Mouse (Mus musculus): ENCODE results near the gene Gga3. TPM values are rescaled to one million over a fixed set of nuclear protein-coding genes. Genes with fewer than 3 reads are reported as not detected.

The Gga3 gene
- polyA plus RNA-seq, 1 experiment from 2014 or later = 31.0 TPM

DNA sequence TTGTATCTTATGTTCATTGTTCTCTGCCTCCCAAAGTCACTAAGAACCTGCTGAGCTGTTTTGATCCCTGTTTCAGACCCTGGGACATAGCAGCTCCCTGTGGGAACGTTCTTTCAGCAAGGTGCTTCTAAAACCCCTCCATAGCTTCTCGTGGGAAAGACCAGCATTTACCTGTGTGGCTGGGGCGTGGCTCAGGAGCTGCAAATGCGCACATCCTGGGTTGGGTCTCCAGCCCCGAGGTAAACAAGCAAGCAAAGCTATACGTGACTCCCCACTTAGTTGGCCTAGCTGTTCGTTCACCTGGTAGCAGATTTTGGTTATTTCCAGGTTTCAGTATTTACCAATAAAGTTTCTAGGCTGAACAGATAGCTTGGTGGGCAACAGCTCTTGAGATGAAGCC, 28.4 kb upstream of the Gga3 start:
- POLR2A ChIA-PET = no interaction called here
- ATAC-seq = no peak
- CTCF ChIA-PET = interaction anchor here (1.2 to 2.6 kb wide), 9 partner anchors 9 to 85 kb away, joined by 4 to 23 read pairs (median 8); partner anchors contain the start of gene Mif4gd
- H3K27me3 ChIP-seq = no peaks in the 10 kb centered on the region
- in situ Hi-C loops (cut with MboI; ENCODE audit: low pct_unique_long_range_greater_than_20kb) = no loop called here
- no peak for DNase-seq (ENCODE audit: low read depth, low spot score)
- TF ChIP-seq CTCF (IDR thresholded peaks at IDR 0.05) = no peak

- no peak for DNase-seq (ENCODE audit: low read depth, low spot score)
- no peak for ATAC-seq
Measured at GRCm38 (mm10) chr11:115631505-115631890, 27.6 kb upstream of the Gga3 start.

GRCm38 (mm10) chr11:115630532-115631504, 27.0 kb upstream of the Gga3 start:
- no peaks in the 10 kb centered on the region for H3K27me3 ChIP-seq
- CTCF ChIA-PET = interaction anchor here (1.2 to 2.6 kb wide), 10 partner anchors 11 to 87 kb away, joined by 4 to 23 read pairs (median 7); partner anchors contain the start of gene Mif4gd
- DNase-seq (ENCODE audit: low read depth, low spot score) = no peak
- POLR2A ChIA-PET = interaction anchor here (0.6 kb wide), 1 partner anchor 267 kb away, joined by 3 read pairs; no protein-coding TSS in a partner anchor
- in situ Hi-C loops (cut with MboI; ENCODE audit: low pct_unique_long_range_greater_than_20kb) = no loop called here
- no peak for TF ChIP-seq CTCF (IDR thresholded peaks at IDR 0.05)
- no peak for ATAC-seq

More at GRCm38 (mm10) chr11:115631505-115631890, 27.6 kb upstream of the Gga3 start:
- POLR2A ChIA-PET = interaction anchor here (0.6 kb wide), 1 partner anchor 267 kb away, joined by 3 read pairs; no protein-coding TSS in a partner anchor
- CTCF ChIA-PET = interaction anchor here (1.2 to 2.6 kb wide), 10 partner anchors 10 to 86 kb away, joined by 4 to 23 read pairs (median 7); partner anchors contain the start of gene Mif4gd
- peak; percentile 75 for TF ChIP-seq CTCF (IDR thresholded peaks at IDR 0.05)
- in situ Hi-C loops (cut with MboI; ENCODE audit: low pct_unique_long_range_greater_than_20kb) = no loop called here
- H3K27me3 ChIP-seq = no peaks in the 10 kb centered on the region

DNA sequence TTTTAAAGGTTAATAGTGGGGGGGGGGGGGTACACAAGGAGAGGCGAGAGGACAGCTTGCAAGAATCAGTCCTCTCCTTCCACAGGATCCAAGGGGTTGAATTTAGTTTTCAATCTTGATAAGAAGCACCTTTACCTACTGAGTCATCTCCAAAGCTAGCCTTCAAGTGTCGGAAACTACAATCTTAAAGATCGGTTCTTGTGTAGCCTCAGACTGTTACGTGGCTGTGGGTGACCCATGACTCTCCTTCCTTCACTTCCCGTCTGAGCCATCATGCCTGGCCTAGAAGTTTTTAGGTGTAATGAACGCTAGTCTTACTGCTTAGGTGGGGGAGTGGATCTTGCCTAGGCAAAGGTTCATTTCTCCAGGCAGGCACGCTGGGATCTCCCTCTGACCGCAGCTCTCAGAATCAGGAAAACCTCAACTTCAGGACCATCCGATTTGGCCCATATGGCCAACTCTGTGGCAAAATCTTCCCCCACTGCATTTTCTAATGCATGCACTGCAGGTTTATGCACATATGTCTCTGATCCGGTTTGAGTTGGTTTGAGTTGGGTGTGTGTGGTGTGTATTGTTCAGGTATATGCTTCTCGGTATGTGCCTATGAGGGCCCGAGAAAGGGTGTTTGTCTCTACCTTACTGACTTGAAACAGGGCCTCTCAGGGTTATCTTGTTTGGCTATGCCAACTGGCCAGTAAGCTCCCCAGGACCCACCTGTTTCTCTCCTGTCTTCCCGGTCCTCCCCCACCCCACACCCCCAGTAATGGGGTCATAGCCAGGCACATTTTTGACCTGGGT, 26.1 kb upstream of the Gga3 start:
- in situ Hi-C loops (cut with MboI; ENCODE audit: low pct_unique_long_range_greater_than_20kb) = no loop called here
- DNase-seq (ENCODE audit: low read depth, low spot score) (no peak), ATAC-seq (no peak)
- H3K27me3 ChIP-seq = no peaks in the 10 kb centered on the region
- ChIA-PET POLR2A (interaction anchor here (0.6 kb wide), 2 partner anchors 15 to 185 kb away, joined by 3 to 5 read pairs; no protein-coding TSS in a partner anchor), CTCF (interaction anchor here (1.3 to 1.5 kb wide), 2 partner anchors 79 kb away, joined by 3 to 4 read pairs; partner anchors contain the start of gene Grb2)
- no peak for TF ChIP-seq CTCF (IDR thresholded peaks at IDR 0.05)

GRCm38 (mm10) chr11:115628465-115629101, 24.7 kb upstream of the Gga3 start:
- DNase-seq (ENCODE audit: low read depth, low spot score) = no peak
- no peak for TF ChIP-seq CTCF (IDR thresholded peaks at IDR 0.05)
- ChIA-PET POLR2A (interaction anchor here (0.7 to 1.8 kb wide), 4 partner anchors 15 to 205 kb away, joined by 4 to 7 read pairs (median 5); partner anchors contain the start of gene Mif4gd), CTCF (interaction anchor here (1.0 to 1.5 kb wide), 2 partner anchors 80 to 86 kb away, joined by 3 to 4 read pairs; partner anchors contain the start of gene Grb2)
- H3K27me3 ChIP-seq = no peaks in the 10 kb centered on the region
- no peak for ATAC-seq
- in situ Hi-C loops (cut with MboI; ENCODE audit: low pct_unique_long_range_greater_than_20kb) = no loop called here

- no peak for TF ChIP-seq CTCF (IDR thresholded peaks at IDR 0.05)
- ChIA-PET POLR2A (interaction anchor here (0.7 to 1.8 kb wide), 5 partner anchors 9 to 206 kb away, joined by 3 to 7 read pairs (median 4); partner anchors contain the start of gene Mif4gd), CTCF (interaction anchor here (1.0 kb wide), 1 partner anchor 87 kb away, joined by 4 read pairs; no protein-coding TSS in a partner anchor)
- DNase-seq (ENCODE audit: low read depth, low spot score) (peak; percentile 99), ATAC-seq (peak; percentile 97)
- H3K27me3 ChIP-seq = no peaks in the 10 kb centered on the region
- in situ Hi-C loops (cut with MboI; ENCODE audit: low pct_unique_long_range_greater_than_20kb) = no loop called here
Measured at GRCm38 (mm10) chr11:115627705-115628464, 24.0 kb upstream of the Gga3 start, which contains the start of gene Slc25a19. TSS of gene Slc25a19 (minus strand) at chr11:115628295.

- CTCF ChIA-PET = interaction anchor here (1.0 kb wide), 1 partner anchor 88 kb away, joined by 4 read pairs; no protein-coding TSS in a partner anchor
- in situ Hi-C loops (cut with MboI; ENCODE audit: low pct_unique_long_range_greater_than_20kb) = no loop called here
- ATAC-seq = no peak
Measured at GRCm38 (mm10) chr11:115626824-115627616, 23.2 kb upstream of the Gga3 start.

DNA sequence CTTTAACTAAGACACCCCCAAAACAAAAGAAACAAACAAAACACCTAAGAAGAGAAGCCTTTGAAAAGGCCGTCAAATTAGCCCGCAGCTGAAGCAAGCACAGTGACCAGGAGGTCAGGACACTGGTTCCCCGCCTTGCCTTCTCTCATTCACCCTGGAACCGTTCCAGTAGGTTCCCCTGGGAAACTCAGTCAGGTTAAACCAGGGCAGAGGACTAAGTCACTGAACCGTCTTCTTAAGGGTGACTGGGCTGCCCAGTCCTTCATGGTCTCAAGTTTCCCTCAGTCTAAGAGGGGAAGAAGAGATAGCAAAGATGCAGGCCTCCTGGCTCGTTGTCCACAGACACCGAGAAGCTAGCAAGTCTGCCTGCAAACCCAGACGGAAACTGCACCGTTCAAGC, 22.0 kb upstream of the Gga3 start:
- DNase-seq (ENCODE audit: low read depth, low spot score) (no peak), ATAC-seq (no peak)
- TF ChIP-seq CTCF (IDR thresholded peaks at IDR 0.05) = no peak
- CTCF ChIA-PET = interaction anchor here (1.4 to 2.2 kb wide), 2 partner anchors 10 to 13 kb away, joined by 5 to 8 read pairs; partner anchors contain the start of gene Mif4gd
- in situ Hi-C loops (cut with MboI; ENCODE audit: low pct_unique_long_range_greater_than_20kb) = no loop called here
- H3K27me3 ChIP-seq = no peaks in the 10 kb centered on the region
- POLR2A ChIA-PET = interaction anchor here (1.2 to 1.4 kb wide), 2 partner anchors 12 to 13 kb away, joined by 3 read pairs; partner anchors contain the start of gene Mif4gd

More at GRCm38 (mm10) chr11:115626824-115627616, 23.2 kb upstream of the Gga3 start:
- TF ChIP-seq CTCF (IDR thresholded peaks at IDR 0.05) = no peak
- POLR2A ChIA-PET = interaction anchor here (0.6 to 1.4 kb wide), 4 partner anchors 8 to 132 kb away, joined by 3 to 4 read pairs (median 3); partner anchors contain the start of gene Mif4gd
- DNase-seq (ENCODE audit: low read depth, low spot score) = no peak
- no peaks in the 10 kb centered on the region for H3K27me3 ChIP-seq
